Mouse (Mus musculus) right cerebral cortex, adult 18-20 months (tissue): Measurements from ENCODE around the gene Gata1.
"Not testable (repeated sequence)": the region's sequence is repeated elsewhere in the genome, so short reads cannot be mapped to it uniquely, and the experiment has no call there.

Experiments
- DNase-seq: peaks from one replicate; pipeline ENCODE4 v3.0.0; 2022; ENCODE audit warnings: mixed read lengths

The Gata1 gene

DNA sequence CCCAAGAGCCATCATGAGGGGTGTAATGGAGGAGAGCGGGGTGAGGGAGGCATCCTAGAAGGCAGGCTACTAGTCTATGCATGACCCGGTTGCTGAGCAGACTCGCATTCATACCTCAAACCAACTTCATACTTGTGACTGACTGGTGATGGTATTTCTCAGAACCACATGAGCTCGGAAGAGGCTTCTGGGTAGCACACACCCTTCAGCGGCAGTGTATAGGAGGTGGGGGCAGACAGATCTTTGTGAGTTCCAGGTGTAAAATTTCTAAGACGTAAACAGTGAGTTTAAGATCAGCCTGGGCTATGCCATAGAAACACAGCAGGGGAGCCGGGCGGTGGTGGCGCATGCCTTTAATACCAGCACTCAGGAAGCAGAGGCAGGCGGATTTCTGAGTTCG is at the start of gene Gata1:
Gene Gata1, minus strand, starts transcription at position 180 of the 400 bp plus-strand sequence.
- DNase-seq, result no peak

DNA sequence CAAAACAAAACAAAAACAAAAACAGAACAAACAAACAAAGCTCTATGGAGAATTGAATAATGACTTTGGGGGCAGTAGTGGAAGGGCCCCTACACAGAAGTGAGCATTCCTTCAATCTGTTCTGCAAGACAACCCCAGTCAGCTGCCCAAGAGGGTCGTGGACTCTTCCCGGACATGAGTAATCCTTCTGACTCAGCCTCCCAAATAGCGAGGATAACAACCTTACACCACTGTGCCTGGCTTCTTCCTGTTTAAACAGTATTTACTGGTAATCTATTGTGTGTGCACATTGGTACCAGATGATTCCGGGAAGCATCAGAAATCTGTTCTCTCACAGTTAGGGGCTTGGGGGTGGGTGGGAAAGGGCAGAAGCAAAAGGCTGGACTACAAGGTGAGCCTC is 48.9 kb upstream of the Gata1 start:
- no peak for DNase-seq

DNA sequence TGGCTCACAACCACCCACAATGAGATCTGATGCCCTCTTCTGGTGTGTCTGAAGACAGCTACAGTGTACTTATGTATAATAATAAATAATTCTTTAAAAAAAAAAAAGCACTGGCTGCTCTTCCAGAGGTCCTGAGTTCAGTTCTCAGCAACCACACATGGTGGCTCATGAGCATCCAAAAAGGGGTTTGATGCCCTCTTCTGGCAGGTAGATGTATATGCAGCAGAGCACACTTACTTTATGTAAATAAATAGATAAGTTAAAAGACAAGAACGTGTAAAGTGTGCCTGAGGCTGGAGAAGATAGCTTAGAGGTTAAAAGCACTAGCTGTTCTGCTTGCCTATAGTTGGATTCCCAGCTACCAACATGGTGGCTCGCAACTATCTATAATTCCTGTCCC is 46.9 kb upstream of the Gata1 start:
- no peak for DNase-seq

DNA sequence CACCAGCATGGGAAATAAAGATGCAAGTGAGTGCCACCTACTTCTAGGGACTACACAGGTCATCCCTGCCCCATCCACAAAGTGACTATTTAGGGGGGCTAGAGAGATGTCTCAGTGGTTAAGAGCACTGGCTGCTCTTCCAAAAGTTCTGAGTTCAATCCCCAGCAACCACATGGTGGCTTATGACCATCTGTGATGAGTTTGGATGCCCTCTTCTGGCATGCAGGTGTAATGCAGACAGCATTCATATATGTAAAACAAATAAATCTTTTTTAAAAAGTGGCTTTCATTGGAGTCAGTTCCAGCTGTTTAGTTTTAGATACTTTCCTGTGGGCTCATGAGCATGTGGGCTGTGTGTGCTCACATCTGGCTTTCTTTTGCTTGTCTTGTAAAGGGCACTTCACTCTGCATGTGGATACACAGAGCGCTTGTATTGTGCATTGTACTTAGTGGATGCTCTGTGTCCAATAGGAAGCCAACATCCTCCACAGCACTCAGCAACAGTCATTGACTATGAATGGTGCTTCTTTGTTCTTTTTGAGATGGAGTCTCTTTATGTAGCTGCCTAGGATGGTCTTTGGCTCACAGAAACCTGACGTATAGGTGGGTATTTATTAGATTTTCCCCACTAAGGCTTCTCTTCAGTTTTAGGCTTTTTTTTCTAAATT is 42.4 kb upstream of the Gata1 start:
- DNase-seq, result no peak

DNA sequence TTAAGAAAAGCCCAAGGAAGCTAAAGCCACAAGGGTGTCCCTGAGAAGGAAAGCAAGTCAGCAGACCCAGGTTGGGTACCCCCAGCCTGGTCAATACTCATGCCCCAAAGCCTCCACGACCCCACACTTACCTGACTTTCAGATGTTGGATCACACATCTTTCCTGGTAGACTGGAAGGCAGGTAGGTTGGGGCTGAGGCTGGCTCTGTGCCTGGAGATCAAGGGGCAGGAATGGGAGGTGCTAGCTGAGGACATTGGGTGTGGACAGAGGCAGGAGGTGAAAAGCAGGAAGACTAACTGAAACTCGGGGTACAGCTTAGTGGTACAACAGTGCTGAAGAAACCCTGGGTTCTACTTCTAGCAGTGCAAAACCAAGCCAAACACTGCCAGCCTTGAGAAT is 40.4 kb upstream of the Gata1 start, which contains the start of gene Glod5:
Gene Glod5, minus strand, starts transcription at position 207 of the 400 bp plus-strand sequence.
- DNase-seq, result no peak

DNA sequence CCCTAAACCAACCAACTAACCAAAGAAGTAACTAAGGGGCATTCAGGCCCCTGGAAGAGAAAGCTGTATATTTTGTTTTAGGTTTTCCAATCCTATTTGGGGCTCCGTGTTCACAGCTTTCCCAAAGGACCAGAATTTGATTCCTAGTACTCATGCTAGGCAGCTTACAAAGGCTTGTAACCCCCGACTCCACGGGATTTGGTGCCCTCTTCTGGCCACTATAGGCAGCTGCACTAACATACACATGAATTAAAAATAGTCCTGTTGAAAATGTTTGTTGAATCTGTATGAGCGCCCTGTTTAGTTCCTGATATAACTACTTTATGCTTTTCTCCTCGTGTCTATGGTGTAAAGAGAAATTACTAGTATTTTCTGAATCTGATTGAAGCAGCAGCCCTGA is 39.3 kb upstream of the Gata1 start:
- DNase-seq, result peak; percentile 28

DNA sequence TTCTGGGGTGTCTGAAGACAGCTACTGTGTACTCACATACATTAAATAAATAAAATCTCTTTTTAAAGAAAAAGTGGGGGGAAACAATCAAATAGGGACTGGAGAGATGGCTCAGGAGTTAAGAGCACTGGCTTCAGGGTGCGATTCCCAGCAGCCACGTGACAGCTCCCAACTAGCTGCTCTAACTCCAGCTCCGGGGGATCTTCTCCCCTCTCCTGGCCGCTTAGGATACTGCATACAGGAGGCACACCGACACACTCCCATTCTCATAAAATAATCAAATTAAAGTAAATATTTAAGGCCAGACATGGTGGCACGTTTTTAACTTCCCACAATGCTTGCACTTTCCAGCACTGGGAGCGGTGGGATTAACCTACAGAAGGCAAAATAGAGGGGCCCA is 37.8 kb upstream of the Gata1 start:
- DNase-seq, result not testable (repeated sequence)

DNA sequence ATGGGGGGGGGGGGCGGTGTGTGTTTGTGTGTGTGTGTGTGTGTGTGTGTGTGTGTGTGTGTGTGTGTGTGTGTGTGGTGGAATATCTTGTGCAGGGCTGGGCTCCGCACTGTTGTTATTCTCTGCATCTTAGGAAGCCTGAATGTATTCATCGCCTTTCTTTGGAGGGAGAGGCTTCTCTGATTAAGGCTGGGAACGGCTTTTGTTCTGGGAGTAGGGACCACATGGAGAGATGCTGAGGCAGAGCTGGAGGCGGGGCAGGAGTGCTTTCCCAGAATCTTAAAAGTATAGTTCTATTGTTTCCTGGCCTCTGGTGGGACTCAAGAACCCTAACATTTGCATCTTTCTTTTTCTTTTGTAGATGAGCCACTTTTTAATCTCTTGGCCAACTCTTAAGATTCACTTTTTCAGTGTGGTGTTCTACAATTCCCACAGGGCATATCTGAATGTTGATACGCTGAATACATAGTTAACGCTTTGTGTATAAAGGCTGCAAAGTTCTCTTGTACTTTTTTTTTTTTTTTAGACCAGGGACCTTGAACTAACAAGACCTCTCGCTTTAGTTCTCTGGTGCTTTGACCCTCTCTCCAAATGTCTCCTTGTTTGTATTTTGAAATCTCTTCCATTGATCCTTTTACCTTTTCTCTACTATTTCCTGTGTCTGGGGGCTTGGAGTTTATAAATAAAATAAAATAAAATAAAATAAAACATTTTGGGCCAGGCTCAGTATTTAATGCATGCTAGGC is 35.9 kb upstream of the Gata1 start:
- no peak for DNase-seq

DNA sequence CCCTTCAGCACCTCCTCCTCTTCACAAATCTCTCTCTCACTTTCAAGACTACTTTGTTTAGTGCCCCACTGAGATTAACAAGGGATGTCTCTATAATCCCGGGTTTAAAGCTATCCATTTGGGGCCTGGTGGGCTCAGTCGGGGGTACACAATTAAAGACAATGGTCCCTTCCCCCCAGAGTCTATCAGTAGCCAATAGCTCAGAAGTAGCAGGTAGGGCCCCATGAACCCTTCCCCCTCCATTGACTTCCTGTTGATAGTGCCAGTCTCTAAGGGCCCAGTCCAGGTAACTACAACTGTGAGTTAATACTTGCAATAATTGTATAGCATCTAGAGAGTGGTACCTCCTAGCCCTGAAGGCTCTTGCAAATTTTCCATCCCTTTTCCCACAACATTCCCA is 35.3 kb upstream of the Gata1 start:
- DNase-seq, result no peak

DNA sequence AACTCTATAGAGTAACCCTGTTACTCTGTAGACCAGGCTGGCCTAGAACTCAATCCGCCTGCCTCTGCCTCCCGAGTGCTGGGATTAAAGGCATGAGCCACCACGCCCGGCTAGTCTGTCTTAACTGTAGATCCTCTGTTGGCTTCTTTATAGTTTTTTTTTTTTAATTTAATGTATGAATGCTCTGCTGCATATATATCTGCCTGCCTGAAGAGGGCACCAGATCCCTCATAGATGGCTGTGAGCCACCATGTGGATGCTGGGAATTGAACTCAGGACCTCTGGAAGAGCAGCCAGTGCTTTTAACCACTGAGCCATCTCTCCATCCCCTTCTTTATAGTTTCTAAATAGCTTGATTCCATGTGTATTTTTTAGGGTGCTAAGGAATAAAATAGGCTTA is 31.5 kb upstream of the Gata1 start:
- not testable (repeated sequence) for DNase-seq

DNA sequence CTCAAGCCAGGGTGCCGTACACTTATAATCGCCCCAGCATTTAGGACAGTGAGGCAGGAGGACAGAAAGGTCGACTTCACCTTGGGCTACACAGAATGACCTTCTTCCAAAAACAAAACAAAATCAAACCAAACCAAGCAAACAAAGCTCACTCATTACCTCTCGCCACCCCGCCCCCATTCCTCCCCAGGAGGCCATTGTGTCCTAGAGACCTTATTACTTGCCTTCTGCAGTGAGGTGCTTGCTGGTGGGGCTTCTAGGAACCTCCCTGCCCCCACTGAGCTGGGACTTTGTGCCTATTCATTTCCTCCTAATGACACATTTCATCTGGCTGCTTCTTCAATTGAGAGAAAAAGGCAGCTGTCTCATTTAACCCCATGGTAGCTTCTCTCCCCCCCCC is 30.7 kb upstream of the Gata1 start:
- DNase-seq, result no peak

DNA sequence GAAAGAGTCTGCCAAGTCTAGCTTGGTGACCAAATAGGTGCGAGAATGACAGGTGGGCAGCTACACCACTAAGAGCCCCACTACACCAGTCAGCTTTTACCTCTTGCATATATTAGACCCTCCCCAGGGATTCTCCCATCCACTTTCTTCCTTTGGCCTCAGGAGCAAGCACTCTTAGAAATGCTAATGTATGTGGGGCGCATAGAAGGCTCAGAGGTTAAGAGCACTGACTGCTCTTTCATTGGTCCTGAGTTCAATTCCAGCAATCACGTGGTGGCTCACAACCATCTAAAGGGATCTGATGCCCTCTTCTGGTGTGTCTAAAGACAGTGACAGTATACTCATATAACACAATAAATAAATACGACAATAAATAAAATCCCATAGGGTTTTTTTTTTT is 25.1 kb upstream of the Gata1 start:
- no peak for DNase-seq

DNA sequence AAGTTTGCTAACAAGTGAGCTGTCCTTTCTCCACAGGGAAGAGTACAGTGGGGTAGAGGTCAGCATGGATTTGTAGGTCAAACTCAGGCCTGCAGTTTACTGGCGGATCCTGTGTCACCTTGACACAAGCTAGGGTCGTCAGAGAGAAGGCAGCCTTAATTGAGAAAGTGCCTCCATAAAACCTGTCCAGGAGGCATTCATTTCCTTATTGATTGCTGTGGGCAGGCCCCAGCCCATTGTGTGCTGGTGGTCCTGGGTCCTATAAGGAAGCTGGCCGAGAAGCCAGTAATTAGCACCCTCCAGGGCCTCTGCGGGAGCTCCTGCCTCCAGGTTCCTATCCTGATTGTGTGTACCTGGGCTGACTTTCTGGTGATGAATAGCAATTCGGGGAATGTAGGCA is 24.1 kb upstream of the Gata1 start:
- DNase-seq, result no peak

DNA sequence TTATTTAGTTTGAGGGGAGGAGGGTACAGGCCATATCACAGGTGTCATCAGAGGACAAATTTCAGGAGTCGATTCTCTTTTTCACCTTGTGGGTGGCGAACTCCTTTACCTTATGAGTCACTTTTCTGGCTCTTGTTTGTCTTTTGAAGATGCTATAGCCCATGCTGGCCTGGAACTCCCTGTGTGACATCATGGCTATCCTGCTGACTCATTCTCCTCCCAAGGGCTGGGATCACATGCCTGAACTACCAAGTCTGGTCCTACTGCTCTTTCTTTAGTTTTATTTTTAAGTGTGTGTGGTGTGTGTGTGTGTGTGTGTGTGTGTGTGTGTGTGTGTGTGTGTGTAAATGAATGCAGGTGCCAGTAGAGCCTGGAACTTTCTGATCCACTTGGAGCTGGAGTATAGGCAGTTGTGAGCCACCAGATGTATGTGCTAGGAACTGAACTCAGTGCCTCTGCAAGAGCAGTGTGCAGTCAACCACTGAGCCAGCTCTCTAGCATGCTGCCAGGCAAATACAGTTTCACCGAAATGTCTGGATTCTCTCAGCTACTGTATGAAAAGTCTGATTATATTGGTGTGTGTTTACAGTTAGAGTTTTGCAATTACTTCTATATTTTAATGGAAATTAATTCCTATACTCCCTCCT is 22.8 kb upstream of the Gata1 start:
- no peak for DNase-seq

DNA sequence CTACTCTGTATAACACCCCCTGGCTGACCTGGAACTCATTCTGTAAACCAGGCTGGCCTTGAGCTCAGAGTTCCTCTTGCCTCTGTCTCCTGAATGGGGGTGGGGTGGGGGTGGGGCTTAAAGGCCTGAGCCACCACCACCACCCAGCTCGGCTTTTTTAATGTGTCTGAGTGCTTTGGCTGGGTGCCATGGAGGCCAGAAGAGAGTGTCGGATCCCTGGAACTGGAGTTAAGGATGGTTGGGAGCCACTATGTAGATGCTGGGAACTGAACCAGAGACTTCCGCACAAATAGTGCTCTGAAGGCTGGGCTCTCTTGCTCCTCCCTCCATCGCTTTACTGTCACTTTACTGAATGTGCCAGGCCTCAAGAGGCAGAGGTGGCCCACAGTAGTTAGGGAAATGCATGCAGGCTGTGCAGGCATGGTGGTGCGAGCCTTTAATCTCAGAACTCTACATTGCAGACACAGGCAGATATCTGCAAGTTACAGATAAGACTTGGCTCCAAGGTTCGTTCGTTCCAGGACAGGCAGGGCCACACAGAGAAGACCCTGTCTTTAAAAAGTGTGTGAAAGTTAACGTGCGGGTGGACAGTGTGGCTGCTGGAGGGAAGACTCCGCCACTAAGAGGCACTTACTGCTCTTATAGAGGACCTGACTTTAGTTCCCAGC is 15.3 kb upstream of the Gata1 start:
- no peak for DNase-seq

DNA sequence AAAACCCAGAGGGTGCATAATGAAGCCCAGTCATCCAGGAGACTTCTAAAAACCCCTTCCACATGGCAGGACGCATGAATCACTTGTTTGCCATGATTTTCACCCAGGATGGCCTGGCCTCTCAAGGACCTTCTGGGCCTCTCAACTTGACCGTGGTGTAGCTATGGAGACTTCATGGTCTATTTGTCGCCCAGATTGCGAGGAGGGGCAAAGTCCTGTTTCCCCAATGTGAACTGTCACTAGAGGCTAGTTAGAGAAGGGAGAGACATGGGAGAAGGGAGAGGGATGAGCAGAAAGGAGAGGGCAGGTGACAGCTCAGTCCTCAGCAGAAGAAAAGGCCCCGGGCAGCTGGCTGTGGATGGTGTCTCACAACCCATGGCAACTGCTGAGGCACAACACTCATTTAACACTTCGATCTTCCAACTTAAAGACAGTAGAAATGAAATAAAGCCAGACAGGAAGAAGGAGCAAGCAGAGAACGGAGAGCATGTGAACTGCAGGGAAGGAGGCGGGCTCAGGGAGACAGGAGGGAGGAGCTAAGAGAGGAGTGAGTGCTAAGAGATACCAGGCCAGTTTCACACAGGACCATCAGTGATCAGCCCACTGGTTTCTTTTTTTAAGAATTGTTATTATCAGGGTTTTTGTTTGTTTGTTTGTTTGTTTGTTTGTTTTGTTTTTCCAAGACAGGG is 14.7 kb upstream of the Gata1 start:
- DNase-seq, result no peak

DNA sequence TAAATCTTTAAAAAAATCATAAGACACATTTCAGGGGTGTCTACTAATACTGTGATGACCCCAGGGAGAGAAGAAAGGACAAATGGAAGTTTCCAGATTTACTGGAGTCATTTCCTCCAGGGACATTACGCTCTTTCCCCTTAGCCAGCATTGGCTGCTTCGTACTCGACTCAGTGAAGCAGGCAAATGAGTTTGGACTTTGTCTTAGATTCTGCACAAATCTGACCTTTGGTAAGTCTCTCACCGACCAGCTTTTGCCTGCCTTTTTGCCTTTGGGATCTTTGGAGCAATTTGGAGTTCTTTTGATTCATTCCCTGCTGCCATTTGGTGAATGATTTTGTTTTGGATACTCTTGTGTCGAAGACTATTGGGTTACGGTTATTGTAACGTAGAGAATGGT is 3.5 kb upstream of the Gata1 start:
- no peak for DNase-seq

DNA sequence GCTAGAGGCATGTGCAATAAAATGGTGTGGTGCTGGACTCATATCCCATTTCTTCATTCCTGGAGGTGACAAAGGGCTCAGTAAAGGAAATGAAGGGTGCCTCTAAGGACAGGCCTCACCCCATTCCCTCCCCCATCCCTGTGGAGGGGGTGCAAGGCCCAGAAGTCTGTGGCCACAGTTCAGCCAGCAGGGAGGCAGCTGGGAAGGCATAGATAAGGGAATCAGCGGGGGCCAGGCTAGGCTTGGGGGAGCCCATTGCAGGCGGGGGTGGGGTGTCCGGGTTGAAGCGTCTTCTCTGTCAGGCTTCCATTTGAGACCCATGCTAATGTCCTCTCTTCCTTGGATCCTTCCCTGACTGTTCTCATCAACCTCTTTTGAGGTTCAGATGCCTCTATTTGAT is 6.6 kb downstream of the Gata1 start:
- no peak for DNase-seq

DNA sequence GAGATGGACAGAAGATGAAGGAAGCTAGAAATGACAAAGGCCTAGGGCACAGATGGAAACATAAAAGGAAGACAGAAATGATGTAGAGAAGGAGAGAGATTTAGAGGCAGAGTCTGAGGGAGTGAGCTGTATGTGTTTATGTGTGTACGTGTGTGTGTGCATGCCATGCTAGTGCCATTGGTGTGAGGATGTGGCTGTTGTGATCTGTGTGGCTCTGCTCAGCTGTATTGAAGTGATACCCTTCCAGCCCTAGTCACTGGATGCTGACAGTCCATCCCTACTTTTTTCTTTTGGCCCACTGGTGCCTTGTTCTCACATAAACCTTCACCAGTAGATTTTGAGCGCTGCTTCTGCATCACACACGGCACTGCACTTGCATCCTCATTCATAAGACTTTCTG is 9.0 kb downstream of the Gata1 start:
- DNase-seq, result no peak

DNA sequence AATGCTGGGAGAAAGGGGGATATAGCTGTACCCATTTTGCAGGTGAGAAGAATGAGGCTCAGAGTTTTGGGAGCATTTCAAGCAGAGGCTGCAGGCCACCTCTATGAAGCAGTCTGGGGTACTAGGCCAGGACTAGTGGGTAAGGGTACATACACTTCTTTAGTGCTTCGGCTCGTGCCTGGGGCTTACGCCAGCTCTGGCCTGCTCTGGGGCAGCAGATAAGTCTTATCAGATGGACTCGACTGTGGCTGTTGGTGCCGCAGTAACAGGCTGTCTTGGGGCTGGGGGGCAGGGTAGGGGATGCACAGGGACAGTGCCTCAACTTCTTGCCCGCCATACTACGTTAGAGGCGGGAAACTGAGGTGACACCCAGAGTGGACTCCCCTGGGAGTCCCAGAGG is 9.6 kb downstream of the Gata1 start:
- no peak for DNase-seq

DNA sequence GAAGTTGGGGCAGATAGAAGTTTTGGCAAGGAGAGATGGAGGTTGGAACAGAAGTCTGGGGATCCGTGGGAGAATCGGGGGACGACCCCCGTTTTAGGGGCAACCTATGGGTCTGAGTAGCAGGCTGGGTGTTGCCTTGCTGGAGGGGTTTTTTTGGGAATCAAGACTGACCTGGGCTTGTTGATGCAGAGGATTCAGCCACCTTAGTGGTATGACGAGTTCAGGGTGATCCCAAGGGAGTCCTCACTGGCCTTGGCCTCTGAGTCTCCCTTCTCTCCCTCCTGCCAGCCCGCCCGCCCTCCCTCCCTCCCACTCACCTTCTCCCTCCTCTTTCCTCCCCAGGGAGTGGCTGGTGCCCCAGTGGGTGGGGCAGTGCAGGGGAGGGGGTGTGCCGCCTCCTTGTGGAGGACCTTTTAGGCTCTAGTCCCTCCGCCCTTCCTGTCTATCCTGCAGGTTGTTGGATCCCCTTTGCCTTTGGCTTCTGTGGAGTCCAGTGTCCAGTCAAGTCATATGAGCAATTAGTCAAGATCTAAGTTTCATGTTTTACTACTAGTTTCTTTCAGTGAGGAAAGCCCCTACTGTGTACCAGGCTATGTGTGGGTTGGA is 10.2 kb downstream of the Gata1 start:
- DNase-seq, result no peak

DNA sequence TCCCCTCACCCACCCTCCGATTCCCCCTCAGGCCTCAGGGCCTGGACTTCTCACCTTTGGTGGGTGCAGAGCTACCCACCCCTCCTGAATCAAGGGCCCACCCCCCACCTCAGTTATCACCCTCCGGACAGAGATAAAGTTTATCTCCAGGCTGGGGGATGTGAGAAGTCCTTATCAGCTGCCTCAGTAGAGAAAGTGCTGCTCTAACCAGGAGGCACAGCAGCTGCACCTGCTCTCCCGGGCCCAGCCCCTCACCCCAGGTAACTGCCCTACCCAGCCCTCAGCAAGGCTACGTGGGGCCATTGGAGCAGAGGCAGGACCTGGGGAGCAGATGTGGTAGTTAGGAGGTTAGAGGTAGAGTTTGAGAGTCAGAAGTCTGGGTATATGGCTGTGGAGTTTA is 11.7 kb downstream of the Gata1 start:
- DNase-seq, result no peak
